14 mouse cellular contexts compared by ENCODE assay signal in genomic region chr11:95261178-95261751, GRCm38 (mm10). TPM values are rescaled to one million over a fixed set of nuclear protein-coding genes. Genes with fewer than 3 reads are reported as not detected.
A peak's percentile ranks its signal among the peaks of the same experiment; 100 is the strongest.
DNase-seq lines count a peak whose midpoint lies in the region; ATAC-seq lines count a peak whose summit lies in the region.
"Had no signal": no experiment of that assay in that cellular context is flagged by ENCODE, and none has a peak within 500 bp of the region (broad histone marks: within the 10 kb centered on the region; RNA-seq: fewer than 3 reads in every experiment).

Gene Tac4 (plus strand): TSS chr11:95261529.

- peaks cover 82% of the 10 kb centered on the region for H3K4me1 ChIP-seq in megakaryocyte, embryonic 14.5 days
- H3K4me1 ChIP-seq in hindbrain, embryonic 16.5 days (ENCODE audit: control insufficient read depth, insufficient read depth, low read depth, low read length) = peaks cover 16% of the 10 kb centered on the region

- peaks cover 24% of the 10 kb centered on the region for H3K36me3 ChIP-seq in megakaryocyte, embryonic 14.5 days (replicated peaks; ENCODE audit: low read length)
- no peaks in the 10 kb centered on the region for H3K36me3 ChIP-seq in hindbrain, embryonic 16.5 days (ENCODE audit: control insufficient read depth, insufficient read depth, low read length)

- H3K27me3 ChIP-seq in megakaryocyte, embryonic 14.5 days (replicated peaks) = peaks cover 8% of the 10 kb centered on the region
- H3K27me3 ChIP-seq in hindbrain, embryonic 16.5 days (replicated peaks; ENCODE audit: control insufficient read depth, insufficient read depth, low read length) = peaks cover 2% of the 10 kb centered on the region; the same call in 1 of the 2 replicates

- no peak within 1 kb of the TSS for H3K4me2 ChIP-seq in hindbrain, embryonic 16.5 days (ENCODE audit: low read length)

- H3K4me3 ChIP-seq in megakaryocyte, embryonic 14.5 days (replicated peaks) = peak within 1 kb of the TSS; percentile 96
- H3K4me3 ChIP-seq in hindbrain, embryonic 16.5 days (ENCODE audit: low read length) = no peak within 1 kb of the TSS
- H3K4me3 ChIP-seq: forebrain, embryonic 13.5 days had no signal

- WGBS in hindbrain, embryonic 16.5 days = 74% methylated on average over 5 of the region's 5 CpGs

- no peaks in the 10 kb centered on the region for H3K9me3 ChIP-seq in megakaryocyte, embryonic 14.5 days
- H3K9me3 ChIP-seq in hindbrain, embryonic 16.5 days (ENCODE audit: control insufficient read depth, low read length) = no peaks in the 10 kb centered on the region
- H3K9me3 ChIP-seq: forebrain, embryonic 13.5 days had no signal

- no peak for ATAC-seq in megakaryocyte, adult 5-6 weeks (ENCODE audit: poor library complexity, severe bottlenecking)
- no peak for ATAC-seq in hindbrain, embryonic 16.5 days
- ATAC-seq: forebrain, embryonic 13.5 days had no signal

- H3K9ac ChIP-seq in hindbrain, embryonic 16.5 days (ENCODE audit: low read depth, low read length) = no peak within 1 kb of the TSS
- H3K9ac ChIP-seq: forebrain, embryonic 13.5 days had no signal

- DNase-seq in cerebellum, adult 11 months = peak; percentile 16
- DNase-seq in cerebellum, adult 8-10 months = no peak
- DNase-seq in cerebellum, postnatal 10 days = peak; percentile 23 to 32
- peak; percentile 24 for DNase-seq in thymus, postnatal 0 days (ENCODE audit: low spot score)
- no peak for DNase-seq in left cerebral cortex, adult 11 months (ENCODE audit: low spot score)
- DNase-seq: heart, postnatal 4 days; kidney, adult 18-20 months had no signal

- no peak within 1 kb of the TSS for H3K27ac ChIP-seq in hindbrain, embryonic 16.5 days (ENCODE audit: low read depth, low read length)
- H3K27ac ChIP-seq: forebrain, embryonic 13.5 days had no signal

RNA-seq across cellular contexts. Expression of gene Tac4, which starts in this region (rescaled TPM):
- polyA plus RNA-seq in megakaryocyte, embryonic 14.5 days (2012; ENCODE audit: insufficient read depth, low replicate concordance) = 1.3 and 1.9 TPM in 2 replicates
- total RNA-seq in megakaryocyte, adult 5-6 weeks (2015) = not detected in 2 replicates
- total RNA-seq in megakaryocyte, adult 5-6 weeks (2017) = 0.15 TPM in 1 of 2 replicates, not detected in the other
- polyA plus RNA-seq in thymus, postnatal 0 days (2015; fragmentation: Nextera tagmentation; extraction: Ambion mirVana) = 0.21 and 0.27 TPM in 2 replicates
- not detected in 2 replicates for polyA plus RNA-seq in hindbrain, embryonic 16.5 days (2015; fragmentation: Nextera tagmentation; extraction: Ambion mirVana)
- total RNA-seq: heart, postnatal 4 days; layer of hippocampus, postnatal 10 days had no signal
- polyA plus RNA-seq: forebrain, embryonic 13.5 days; gonadal fat pad, adult 2 months; stomach, embryonic 14.5 days had no signal

Comparison
In these comparisons a context has a peak if more than half of its experiments do, and no peak if none do; other contexts are left out.
1. DNase-seq: peak in cerebellum, adult 11 months (single experiment) and cerebellum, postnatal 10 days (2 of 2); none in cerebellum, adult 8-10 months (single experiment) and left cerebral cortex, adult 11 months (single experiment).
2. Peak in DNase-seq in thymus, postnatal 0 days; RNA of the gene not detected or under 1 TPM.